Mouse (Mus musculus) small intestine, adult 2 months (tissue): ENCODE data around the gene Prr11.

ENCODE experiments used
- CTCF ChIP-seq: fragments of 200-500 bp; IDR thresholded peaks from 2 replicates; pipeline ENCODE4 v1.5.1; 2012; ENCODE audit warnings: low read depth, mild to moderate bottlenecking, control low read depth, inconsistent platforms, low read length, moderate library complexity, mixed read lengths; ENCODE audit not compliant: insufficient replicate concordance, insufficient read length; ENCODE audit errors: extremely low read depth
- POLR2A ChIP-seq: fragments of 200-500 bp; IDR thresholded peaks from 2 replicates; pipeline ENCODE4 v1.6.1; 2012; ENCODE audit warnings: low read depth, mild to moderate bottlenecking, control low read depth, inconsistent platforms, low read length, moderate library complexity

GRCm38 (mm10) chr11:87060410-87060809 is 48.1 kb downstream of the Prr11 start:
- no peak for TF ChIP-seq POLR2A
- TF ChIP-seq CTCF = no peak
